Mouse (Mus musculus) liver, embryonic 12.5 days (tissue): ENCODE measurements around the gene Slc15a5. TPM values are rescaled to one million over a fixed set of nuclear protein-coding genes. Genes with fewer than 3 reads are reported as not detected.

Experiments
- ATAC-seq: fragments of 200-750 bp; cut with Nextera tagmentation; 2 replicates; pipeline ENCODE4 v1.8.0; 2017; ENCODE audit warnings: moderate number of reproducible peaks, mild to moderate bottlenecking, moderate library complexity
- H3K27ac ChIP-seq: fragments of 300-500 bp; sonication (generic); 2 replicates; pipeline ENCODE4 v1.5.1; 2016; ENCODE audit warnings: mild to moderate bottlenecking
- H3K27me3 ChIP-seq: fragments of 300-500 bp; sonication (generic); replicated peaks from 2 replicates; pipeline ENCODE4 v1.6.1; 2016; ENCODE audit warnings: mild to moderate bottlenecking, moderate library complexity
- H3K36me3 ChIP-seq: fragments of 300-500 bp; sonication (generic); 2 replicates; pipeline ENCODE4 v1.6.1; 2016; ENCODE audit warnings: mild to moderate bottlenecking, moderate library complexity
- H3K4me1 ChIP-seq: fragments of 300-500 bp; sonication (generic); 2 replicates; pipeline ENCODE4 v1.6.1; 2016
- H3K4me2 ChIP-seq: fragments of 300-500 bp; sonication (generic); 2 replicates; pipeline ENCODE4 v1.6.1; 2016; ENCODE audit warnings: mild to moderate bottlenecking, moderate library complexity
- H3K4me3 ChIP-seq: fragments of 300-500 bp; sonication (generic); 2 replicates; pipeline ENCODE4 v1.5.1; 2016; ENCODE audit warnings: mild to moderate bottlenecking, moderate library complexity
- H3K9ac ChIP-seq: fragments of 300-500 bp; sonication (generic); 2 replicates; pipeline ENCODE4 v1.6.1; 2016; ENCODE audit warnings: mild to moderate bottlenecking, moderate library complexity
- H3K9me3 ChIP-seq: fragments of 300-500 bp; sonication (generic); replicated peaks from 2 replicates; pipeline ENCODE4 v1.6.1; 2016; ENCODE audit warnings: mild to moderate bottlenecking, moderate library complexity
- WGBS: fragments of 180-500 bp; shearing (Covaris S2); methylation state at CpG from one replicate; pipeline ENCODE4 v1.1.7; 2016; ENCODE audit not compliant: insufficient replicate concordance; 5-methylcytosine and 5-hydroxymethylcytosine counted together
- polyA plus RNA-seq: library from polyadenylated mRNA; unstranded; fragments of >200 nt; fragmentation: Nextera tagmentation; extraction: Ambion mirVana; gene quantifications from 2 replicates; pipeline ENCODE4 v1.2.1, GENCODE M21; 2016

Slc15a5 gene
- polyA plus RNA-seq, 1 experiment from 2014 or later, result not detected

GRCm38 (mm10) chr6:137940374-137941218 lies 139.1 kb downstream of the Slc15a5 start:
- no peak for ATAC-seq
- Histone ChIP-seq H3K4me1 (no peaks in the 10 kb centered on the region), H3K36me3 (no peaks in the 10 kb centered on the region), H3K9me3 (no peaks in the 10 kb centered on the region), H3K27ac (no peak overlapping the region), H3K4me3 (no peak overlapping the region), H3K27me3 (no peaks in the 10 kb centered on the region), H3K4me2 (no peak overlapping the region), H3K9ac (no peak overlapping the region)
- 42% methylated on average over 12 of the region's 12 CpGs for WGBS

GRCm38 (mm10) chr6:137937541-137937940 lies 142.2 kb downstream of the Slc15a5 start:
- ATAC-seq, result no peak
- whole genome bisulfite sequencing, result 78% methylated on average over 5 of the region's 5 CpGs

GRCm38 (mm10) chr6:137936268-137936667 lies 143.4 kb downstream of the Slc15a5 start:
- Histone ChIP-seq H3K4me2 (no peak overlapping the region), H3K27ac (no peak overlapping the region), H3K27me3 (no peaks in the 10 kb centered on the region), H3K36me3 (no peaks in the 10 kb centered on the region), H3K9me3 (no peaks in the 10 kb centered on the region), H3K4me1 (no peaks in the 10 kb centered on the region), H3K4me3 (no peak overlapping the region), H3K9ac (no peak overlapping the region)
- ATAC-seq, result no peak
- WGBS, result 55% methylated on average over 1 of the region's 1 CpGs

More at GRCm38 (mm10) chr6:137937541-137937940, 142.2 kb downstream of the Slc15a5 start:
- Histone ChIP-seq H3K9me3 (no peaks in the 10 kb centered on the region), H3K4me2 (no peak overlapping the region), H3K27me3 (no peaks in the 10 kb centered on the region), H3K4me3 (no peak overlapping the region), H3K27ac (no peak overlapping the region), H3K9ac (no peak overlapping the region), H3K4me1 (no peaks in the 10 kb centered on the region), H3K36me3 (no peaks in the 10 kb centered on the region)

GRCm38 (mm10) chr6:137935857-137936256 lies 143.9 kb downstream of the Slc15a5 start:
- Histone ChIP-seq H3K4me3 (no peak overlapping the region), H3K9ac (no peak overlapping the region), H3K9me3 (no peaks in the 10 kb centered on the region), H3K27me3 (no peaks in the 10 kb centered on the region), H3K27ac (no peak overlapping the region), H3K4me1 (no peaks in the 10 kb centered on the region), H3K4me2 (no peak overlapping the region), H3K36me3 (no peaks in the 10 kb centered on the region)
- no peak for ATAC-seq
- 71% methylated on average over 7 of the region's 7 CpGs for WGBS

- Histone ChIP-seq H3K4me2 (no peak overlapping the region), H3K9ac (no peak overlapping the region), H3K4me1 (no peaks in the 10 kb centered on the region), H3K9me3 (no peaks in the 10 kb centered on the region), H3K4me3 (no peak overlapping the region), H3K27ac (no peak overlapping the region), H3K36me3 (no peaks in the 10 kb centered on the region), H3K27me3 (no peaks in the 10 kb centered on the region)
- no peak for ATAC-seq
- WGBS, result 65% methylated on average over 8 of the region's 8 CpGs
Measured at GRCm38 (mm10) chr6:137935341-137935740, 144.4 kb downstream of the Slc15a5 start.

GRCm38 (mm10) chr6:137934545-137935298 lies 145.0 kb downstream of the Slc15a5 start:
- no peak overlapping the region for H3K4me3 ChIP-seq
- H3K9me3 ChIP-seq, result no peaks in the 10 kb centered on the region
- ATAC-seq, result no peak
- H3K4me1 ChIP-seq, result no peaks in the 10 kb centered on the region
- no peak overlapping the region for H3K4me2 ChIP-seq
- H3K27me3 ChIP-seq, result no peaks in the 10 kb centered on the region
- 67% methylated on average over 3 of the region's 3 CpGs for WGBS
- H3K27ac ChIP-seq, result no peak overlapping the region
- H3K36me3 ChIP-seq, result no peaks in the 10 kb centered on the region
- no peak overlapping the region for H3K9ac ChIP-seq

Other genes starting within 250 kb of the Slc15a5 start
- gene Mgst1, start 60.4 kb upstream of the Slc15a5 start, polyA plus RNA-seq, result 52.4 and 56.3 TPM in 2 replicates